Mouse (Mus musculus) frontal cortex, adult (tissue): ENCODE measurements at regions not wholly inside any gene's neighbourhood (a gene's known extent, or its start where the extent isn't known, plus 50 kb on each side); places are given as distances from the start of the nearest gene placed in this dataset.

ENCODE experiments used
- ATAC-seq: cut with Nextera tagmentation; 2 replicates; pipeline ENCODE4 v1.9.2; 2017; ENCODE audit warnings: mild to moderate bottlenecking, moderate library complexity, mixed read lengths; ENCODE audit not compliant: low TSS enrichment

GRCm38 (mm10) chr14:83232262-83232661 lies 1211.1 kb upstream of the Pcdh17 start:
- no peak for ATAC-seq

- ATAC-seq = peak; percentile 99
Observed at GRCm38 (mm10) chr14:83246891-83247290, 1196.5 kb upstream of the Pcdh17 start.

- peak; percentile 54 for ATAC-seq
Observed at GRCm38 (mm10) chr14:83247405-83247804, 1196.0 kb upstream of the Pcdh17 start.

- ATAC-seq = no peak
Observed at GRCm38 (mm10) chr14:83252922-83253321, 1190.4 kb upstream of the Pcdh17 start.

GRCm38 (mm10) chr14:83302599-83302998 lies 1140.8 kb upstream of the Pcdh17 start:
- ATAC-seq = no peak

GRCm38 (mm10) chr14:83320773-83321172 lies 1122.6 kb upstream of the Pcdh17 start:
- ATAC-seq = no peak

GRCm38 (mm10) chr14:83363153-83363552 lies 1080.2 kb upstream of the Pcdh17 start:
- peak; percentile 93 for ATAC-seq
